Mouse (Mus musculus) monocyte, adult 2 months (primary cell): ENCODE data around the gene Rnf168.
"Not testable (repeated sequence)": the region's sequence is repeated elsewhere in the genome, so short reads cannot be mapped to it uniquely, and the experiment has no call there.

Source experiments
- DNase-seq, 2 experiments: peaks; one replicate each; pipeline ENCODE4 v3.0.0; 2022; ENCODE audit warnings: low spot score in 2 of 2, low read depth in 1 of 2

Rnf168 gene

GRCm38 (mm10) chr16:32277308-32278256, at the start of gene Rnf168:
TSS of gene Rnf168 (plus strand) at chr16:32277459.
- peak; percentile 69 to 76 for DNase-seq

- DNase-seq, result not testable (repeated sequence)
Measured at GRCm38 (mm10) chr16:32232050-32232449, 45.2 kb upstream of the Rnf168 start.

- DNase-seq, result no peak
Measured at GRCm38 (mm10) chr16:32237930-32238680, 39.2 kb upstream of the Rnf168 start.

GRCm38 (mm10) chr16:32239428-32240312, 37.6 kb upstream of the Rnf168 start:
- no peak for DNase-seq

GRCm38 (mm10) chr16:32243901-32244300, 33.4 kb upstream of the Rnf168 start:
- DNase-seq, result no peak

- peak in 1 of 2 experiments; percentile 22 for DNase-seq
Measured at GRCm38 (mm10) chr16:32246351-32246791, 30.9 kb upstream of the Rnf168 start.

- DNase-seq, result peak; percentile 87 to 88
Measured at GRCm38 (mm10) chr16:32246952-32247370, 30.3 kb upstream of the Rnf168 start, which contains the start of the genes Fbxo45 and Wdr53. TSS of gene Fbxo45 (minus strand) at chr16:32247158. TSS of gene Wdr53 (plus strand) at chr16:32247227.

- peak in 1 of 2 experiments; percentile 10 for DNase-seq
Measured at GRCm38 (mm10) chr16:32264225-32264624, 13.0 kb upstream of the Rnf168 start.

- DNase-seq, result no peak
Measured at GRCm38 (mm10) chr16:32271291-32271690, 6.0 kb upstream of the Rnf168 start, which contains the start of gene Smco1. TSS of gene Smco1 (plus strand) at chr16:32271468.

- no peak for DNase-seq
Measured at GRCm38 (mm10) chr16:32273338-32273737, 3.9 kb upstream of the Rnf168 start.

GRCm38 (mm10) chr16:32275041-32275440, 2.2 kb upstream of the Rnf168 start:
- peak in 1 of 2 experiments; percentile 5 for DNase-seq

GRCm38 (mm10) chr16:32275830-32276229, 1.4 kb upstream of the Rnf168 start:
- no peak for DNase-seq

- DNase-seq, result no peak
Measured at GRCm38 (mm10) chr16:32278396-32278795, 1.1 kb downstream of the Rnf168 start.

- no peak for DNase-seq
Measured at GRCm38 (mm10) chr16:32280211-32280610, 3.0 kb downstream of the Rnf168 start.

GRCm38 (mm10) chr16:32282608-32283007, 5.3 kb downstream of the Rnf168 start:
- DNase-seq, result no peak

GRCm38 (mm10) chr16:32291821-32292220, 14.6 kb downstream of the Rnf168 start:
- no peak for DNase-seq

- not testable (repeated sequence) for DNase-seq
Measured at GRCm38 (mm10) chr16:32299617-32300016, 22.4 kb downstream of the Rnf168 start.

- no peak for DNase-seq
Measured at GRCm38 (mm10) chr16:32303046-32303445, 25.8 kb downstream of the Rnf168 start.

GRCm38 (mm10) chr16:32303886-32304285, 26.6 kb downstream of the Rnf168 start:
- no peak for DNase-seq

- DNase-seq, result no peak
Measured at GRCm38 (mm10) chr16:32311970-32312369, 34.7 kb downstream of the Rnf168 start.
